Comparison of ENCODE assay signal across 9 mouse cellular contexts in the genomic region with DNA sequence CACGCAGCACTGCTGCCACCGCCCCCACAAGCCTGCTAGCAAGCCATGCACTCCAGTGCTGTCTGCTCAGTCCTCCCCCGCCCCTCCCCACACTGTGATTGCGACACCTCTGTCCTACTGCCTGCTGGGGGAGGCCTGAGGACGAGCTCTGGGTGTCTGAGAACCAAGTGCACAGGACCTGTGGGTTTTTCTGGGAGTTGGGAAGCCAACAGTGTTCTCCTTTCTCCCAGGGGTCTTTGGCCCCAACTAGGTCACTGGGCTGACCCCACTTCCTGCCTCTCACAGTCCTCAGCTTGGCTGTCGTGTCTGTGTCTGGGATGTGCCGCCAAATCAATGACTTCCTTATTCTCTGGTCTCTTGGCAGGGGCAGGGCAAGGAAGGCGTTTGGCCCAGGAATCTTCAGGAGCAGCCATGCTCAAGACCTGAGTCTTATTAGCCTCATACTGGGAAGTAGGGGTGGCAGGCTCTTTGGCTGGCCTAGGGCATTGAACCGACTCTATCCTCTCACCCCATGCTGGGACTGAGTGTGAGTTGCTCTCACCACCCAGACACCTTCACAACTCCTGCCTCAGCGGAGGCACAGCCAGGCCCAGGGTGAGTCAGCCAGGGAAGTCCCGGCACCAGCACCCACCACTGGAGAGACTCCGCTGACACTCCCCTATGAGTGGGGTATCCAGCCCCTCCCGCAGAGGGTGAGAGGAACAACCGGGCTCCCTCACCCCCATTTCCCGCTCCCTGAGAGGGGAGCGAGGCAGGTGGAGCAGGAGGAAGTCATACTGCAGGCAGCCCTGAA. TPM values are rescaled to one million over a fixed set of nuclear protein-coding genes. Genes with fewer than 3 reads are reported as not detected.
DNase-seq lines count a peak whose midpoint lies in the region; ATAC-seq lines count a peak whose summit lies in the region.
"Had no signal": no experiment of that assay in that cellular context is flagged by ENCODE, and none has a peak within 500 bp of the region (broad histone marks: within the 10 kb centered on the region; RNA-seq: fewer than 3 reads in every experiment).

No protein-coding gene starts in this region.

- peaks cover 46% of the 10 kb centered on the region for H3K4me1 ChIP-seq in forebrain, embryonic 10.5 days
- peaks cover 19% of the 10 kb centered on the region for H3K4me1 ChIP-seq in forebrain, embryonic 13.5 days
- H3K4me1 ChIP-seq in intestine, embryonic 16.5 days (ENCODE audit: control insufficient read depth, insufficient read depth, low read length): peaks cover 70% of the 10 kb centered on the region

- no peak for ATAC-seq in forebrain, embryonic 13.5 days
- ATAC-seq in intestine, embryonic 16.5 days: peak; percentile 55
- ATAC-seq in megakaryocyte, adult 5-6 weeks (ENCODE audit: poor library complexity, severe bottlenecking): peak; percentile 81

- no peaks in the 10 kb centered on the region for H3K27me3 ChIP-seq in forebrain, embryonic 10.5 days (ENCODE audit: poor library complexity, severe bottlenecking)
- no peaks in the 10 kb centered on the region for H3K27me3 ChIP-seq in forebrain, embryonic 13.5 days
- H3K27me3 ChIP-seq in intestine, embryonic 16.5 days (replicated peaks; ENCODE audit: control insufficient read depth, insufficient read depth, low read length): no peaks in the 10 kb centered on the region

- no peak for DNase-seq in forebrain, embryonic 10.5 days (ENCODE audit: extremely low spot score, low spot score)
- peak; percentile 62 for DNase-seq in ovary, postnatal 36 days (ENCODE audit: low spot score)
- no peak for DNase-seq in ovary, postnatal 10 days (ENCODE audit: low spot score)
- no peak for DNase-seq in cerebellum, postnatal 14 days
- DNase-seq in retina, postnatal 1 day: no peak

- no peaks in the 10 kb centered on the region for H3K36me3 ChIP-seq in forebrain, embryonic 10.5 days (replicated peaks)
- no peaks in the 10 kb centered on the region for H3K36me3 ChIP-seq in forebrain, embryonic 13.5 days (ENCODE audit: poor library complexity, severe bottlenecking)
- H3K36me3 ChIP-seq in intestine, embryonic 16.5 days (ENCODE audit: control insufficient read depth, insufficient read depth, low read length): no peaks in the 10 kb centered on the region

- peak overlapping the region; percentile 73 for H3K27ac ChIP-seq in forebrain, embryonic 10.5 days
- H3K27ac ChIP-seq in forebrain, embryonic 13.5 days: no peak overlapping the region
- H3K27ac ChIP-seq in intestine, embryonic 16.5 days (ENCODE audit: low read length): peak overlapping the region; percentile 56

- WGBS in forebrain, embryonic 10.5 days: 67% methylated on average over 16 of the region's 16 CpGs
- WGBS in forebrain, embryonic 13.5 days: 82% methylated on average over 16 of the region's 16 CpGs
- 48% methylated on average over 16 of the region's 16 CpGs for WGBS in intestine, embryonic 16.5 days

- H3K9ac ChIP-seq in forebrain, embryonic 13.5 days: no peak overlapping the region
- peak overlapping the region; percentile 23; the same call in 1 of the 2 replicates for H3K9ac ChIP-seq in intestine, embryonic 16.5 days (ENCODE audit: low read depth, low read length)

- no peaks in the 10 kb centered on the region for H3K9me3 ChIP-seq in forebrain, embryonic 10.5 days
- H3K9me3 ChIP-seq in forebrain, embryonic 13.5 days (replicated peaks): no peaks in the 10 kb centered on the region
- no peaks in the 10 kb centered on the region for H3K9me3 ChIP-seq in intestine, embryonic 16.5 days (ENCODE audit: control insufficient read depth, low read length)

- no peak overlapping the region for H3K4me2 ChIP-seq in forebrain, embryonic 13.5 days
- H3K4me2 ChIP-seq in intestine, embryonic 16.5 days (ENCODE audit: low read depth, low read length): no peak overlapping the region

- H3K4me3 ChIP-seq in forebrain, embryonic 10.5 days: no peak overlapping the region
- no peak overlapping the region for H3K4me3 ChIP-seq in forebrain, embryonic 13.5 days
- H3K4me3 ChIP-seq in intestine, embryonic 16.5 days (ENCODE audit: low read length): no peak overlapping the region
- H3K4me3 ChIP-seq: erythroblast, embryonic 14.5 days had no signal

RNA-seq across cellular contexts. Expression of a gene that starts 14.3 kb away (rescaled TPM):
- polyA plus RNA-seq in forebrain, embryonic 10.5 days (2016; fragmentation: Nextera tagmentation; extraction: Ambion mirVana): 1.7 and 1.9 TPM in 2 replicates
- polyA plus RNA-seq in forebrain, embryonic 13.5 days (2015; fragmentation: Nextera tagmentation; extraction: Ambion mirVana): 3.2 TPM in 2 replicates
- 2.6 and 3.2 TPM in 2 replicates for polyA plus RNA-seq in intestine, embryonic 16.5 days (2015; fragmentation: Nextera tagmentation; extraction: Ambion mirVana)
- total RNA-seq in megakaryocyte, adult 5-6 weeks (2015): not detected in 2 replicates
- total RNA-seq in megakaryocyte, adult 5-6 weeks (2017): not detected in 2 replicates

RNA-seq across cellular contexts. Expression of a gene that starts 49.8 kb away (rescaled TPM):
- polyA plus RNA-seq in forebrain, embryonic 10.5 days (2016; fragmentation: Nextera tagmentation; extraction: Ambion mirVana): 2.1 and 2.9 TPM in 2 replicates
- polyA plus RNA-seq in forebrain, embryonic 13.5 days (2015; fragmentation: Nextera tagmentation; extraction: Ambion mirVana): 0.22 and 0.31 TPM in 2 replicates
- polyA plus RNA-seq in intestine, embryonic 16.5 days (2015; fragmentation: Nextera tagmentation; extraction: Ambion mirVana): 9.9 and 10.1 TPM in 2 replicates
- 0.22 and 0.27 TPM in 2 replicates for total RNA-seq in megakaryocyte, adult 5-6 weeks (2015)
- total RNA-seq in megakaryocyte, adult 5-6 weeks (2017): 0.04 TPM in 1 of 2 replicates, not detected in the other
